Mouse (Mus musculus): ENCODE data around the gene Kdm1b.
A peak's percentile ranks its signal among the peaks of the same experiment; 100 is the strongest.

Gene Kdm1b

GRCm38 (mm10) chr13:47056781-47057180, 13.5 kb downstream of the Kdm1b start:
- DNase-seq (ENCODE audit: low read depth in 1 of 2, low spot score in 2 of 2) = no peak

DNA sequence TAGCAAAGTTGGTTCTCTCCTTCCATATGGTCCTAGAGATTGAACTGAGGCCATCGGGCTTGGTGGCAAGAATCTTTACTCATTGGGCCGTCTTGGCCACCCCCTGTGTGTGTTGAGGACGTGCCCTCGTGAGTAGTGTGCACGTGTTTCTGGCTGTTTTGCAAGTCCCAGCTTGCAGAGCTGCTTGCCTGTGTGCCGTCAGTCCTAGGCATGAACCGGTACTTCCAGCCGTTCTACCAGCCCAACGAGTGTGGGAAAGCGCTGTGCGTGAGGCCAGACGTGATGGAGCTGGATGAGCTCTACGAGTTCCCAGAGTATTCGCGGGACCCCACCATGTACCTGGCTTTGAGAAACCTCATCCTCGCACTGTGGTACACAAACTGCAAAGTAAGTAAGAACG, 19.5 kb downstream of the Kdm1b start:
- DNase-seq (ENCODE audit: low read depth in 1 of 2, low spot score in 2 of 2) = no peak

GRCm38 (mm10) chr13:47063985-47064760, 20.9 kb downstream of the Kdm1b start:
- no peak for DNase-seq (ENCODE audit: low read depth in 1 of 2, low spot score in 2 of 2)

DNA sequence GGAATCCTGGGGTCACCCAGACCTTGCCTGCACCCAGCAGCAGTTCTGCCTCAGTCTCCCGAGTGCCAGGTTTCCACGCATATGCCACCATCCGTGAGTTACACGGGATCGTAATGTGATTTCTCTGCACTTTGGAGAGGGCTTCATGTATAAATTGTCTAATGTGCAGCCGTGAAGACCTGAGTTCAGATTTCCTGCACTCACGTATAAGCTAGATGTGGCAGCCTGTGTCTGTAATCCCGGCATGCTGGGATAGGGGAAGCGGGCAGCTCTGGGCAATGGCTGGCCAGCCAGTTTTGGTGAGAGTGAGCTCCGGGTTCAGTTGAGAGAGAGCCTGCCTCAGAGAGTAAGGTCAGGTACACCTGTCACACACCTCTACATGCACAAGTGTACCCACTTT, 23.2 kb downstream of the Kdm1b start:
- DNase-seq (ENCODE audit: low read depth in 1 of 2, low spot score in 2 of 2) = no peak

- DNase-seq (ENCODE audit: low read depth in 1 of 2, low spot score in 2 of 2) = no peak
Measured at GRCm38 (mm10) chr13:47067001-47067400, 23.7 kb downstream of the Kdm1b start.

DNA sequence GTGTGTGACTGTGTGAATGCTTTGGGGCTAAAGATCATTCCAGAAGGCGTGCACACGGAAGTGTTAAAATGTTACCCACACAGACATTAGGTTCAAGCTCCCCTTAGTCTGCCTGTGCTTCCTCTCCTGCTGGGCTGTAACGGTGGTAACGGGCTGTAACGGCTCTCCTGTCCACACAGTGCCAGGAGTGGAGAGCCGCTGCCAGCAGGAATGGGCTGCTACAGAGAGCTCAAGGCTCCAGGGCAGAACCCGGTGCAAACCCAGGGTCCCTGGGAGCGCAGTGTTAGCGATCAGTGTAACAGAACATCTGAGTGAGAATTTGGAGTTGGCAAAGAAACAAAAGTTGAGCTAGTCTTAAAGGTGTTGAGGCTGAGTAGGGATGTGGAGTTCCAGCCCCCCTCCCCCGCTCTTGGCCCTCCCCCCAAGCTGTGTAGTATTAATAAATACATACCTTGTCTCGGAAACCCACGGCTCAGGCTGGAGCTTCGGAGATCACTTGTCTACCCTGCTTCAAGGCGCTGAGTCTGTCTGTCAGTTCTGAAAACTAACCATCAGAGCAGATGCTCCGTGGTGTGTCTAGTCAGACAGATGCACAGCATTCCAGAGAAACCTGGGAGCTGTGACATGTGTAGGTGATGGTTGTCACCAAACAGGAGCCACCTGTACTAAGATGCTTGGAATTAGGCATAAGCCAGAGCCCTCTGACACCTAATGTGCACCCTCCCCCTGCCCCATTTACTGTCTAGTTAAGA, 27.2 kb downstream of the Kdm1b start:
- DNase-seq (ENCODE audit: low read depth in 1 of 2, low spot score in 2 of 2) = no peak

DNA sequence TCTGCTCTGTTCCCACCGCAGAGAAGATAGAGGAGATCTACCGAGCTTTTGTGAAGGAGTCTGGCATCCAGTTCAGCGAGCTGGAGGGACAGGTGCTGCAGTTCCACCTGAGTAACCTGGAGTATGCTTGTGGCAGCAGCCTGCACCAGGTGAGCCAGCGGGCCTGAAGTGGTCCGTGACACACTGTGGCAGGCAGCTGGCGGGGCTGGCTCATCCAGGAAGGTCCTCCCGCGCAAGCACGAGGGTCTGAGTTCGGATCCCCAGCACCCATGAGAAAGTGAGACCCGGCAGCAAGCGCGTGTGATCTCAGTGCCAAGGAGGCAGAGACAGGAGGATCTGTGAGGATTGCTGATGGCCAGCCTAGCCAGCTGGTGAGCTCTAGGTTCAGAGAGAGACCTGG, 28.6 kb downstream of the Kdm1b start:
- no peak for DNase-seq (ENCODE audit: low read depth in 1 of 2, low spot score in 2 of 2)

- DNase-seq (ENCODE audit: low read depth in 1 of 2, low spot score in 2 of 2) = no peak
Measured at GRCm38 (mm10) chr13:47072484-47072883, 29.2 kb downstream of the Kdm1b start.

DNA sequence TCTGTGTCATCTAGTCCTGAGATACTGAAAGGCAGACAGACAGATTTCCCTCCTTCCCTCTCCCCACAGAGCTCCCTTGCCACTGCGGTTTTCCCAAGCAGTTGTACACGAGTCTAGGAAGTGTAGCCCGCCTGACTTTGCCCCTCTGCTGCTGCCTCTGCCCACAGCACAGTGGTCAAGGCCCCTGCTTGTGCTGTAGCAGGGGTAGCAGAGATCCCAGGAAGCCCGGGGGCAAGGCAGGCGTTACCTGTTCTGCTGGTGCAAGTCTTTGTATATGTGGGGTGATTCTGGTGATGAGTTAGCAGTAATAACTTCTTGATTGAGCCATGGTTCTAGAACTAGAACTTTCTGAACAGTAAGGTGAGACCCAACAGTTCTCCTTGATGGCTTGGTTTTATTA, 32.9 kb downstream of the Kdm1b start:
- no peak for DNase-seq (ENCODE audit: low read depth in 1 of 2, low spot score in 2 of 2)

- DNase-seq (ENCODE audit: low read depth in 1 of 2, low spot score in 2 of 2) = no peak
Measured at GRCm38 (mm10) chr13:47077367-47077766, 34.1 kb downstream of the Kdm1b start.

- DNase-seq (ENCODE audit: low read depth in 1 of 2, low spot score in 2 of 2) = no peak
Measured at GRCm38 (mm10) chr13:47078799-47079198, 35.5 kb downstream of the Kdm1b start.

- no peak for DNase-seq (ENCODE audit: low read depth in 1 of 2, low spot score in 2 of 2)
Measured at GRCm38 (mm10) chr13:47080905-47081505, 37.7 kb downstream of the Kdm1b start.

DNA sequence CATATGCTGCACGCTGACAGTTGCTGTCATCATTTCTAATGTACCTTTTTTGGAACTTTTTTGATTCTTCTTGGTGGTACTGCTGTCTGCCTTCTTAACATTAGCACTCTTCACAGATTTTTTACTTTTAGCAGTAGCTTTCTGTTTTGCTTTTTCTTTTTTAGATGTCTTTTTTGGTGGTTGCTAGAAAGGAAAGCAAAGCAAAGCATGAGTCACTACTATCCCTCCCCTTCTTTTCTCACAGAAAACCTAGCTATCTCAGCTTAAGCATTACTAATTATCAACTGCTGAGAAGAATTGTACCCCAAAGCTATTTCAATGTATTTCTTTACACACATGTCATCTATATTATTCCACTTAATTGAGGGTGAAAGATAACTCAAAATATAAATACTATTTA, 45.1 kb downstream of the Kdm1b start:
- DNase-seq (ENCODE audit: low read depth in 1 of 2, low spot score in 2 of 2) = no peak

GRCm38 (mm10) chr13:47089271-47089670, 46.0 kb downstream of the Kdm1b start:
- DNase-seq (ENCODE audit: low read depth in 1 of 2, low spot score in 2 of 2) = no peak

DNA sequence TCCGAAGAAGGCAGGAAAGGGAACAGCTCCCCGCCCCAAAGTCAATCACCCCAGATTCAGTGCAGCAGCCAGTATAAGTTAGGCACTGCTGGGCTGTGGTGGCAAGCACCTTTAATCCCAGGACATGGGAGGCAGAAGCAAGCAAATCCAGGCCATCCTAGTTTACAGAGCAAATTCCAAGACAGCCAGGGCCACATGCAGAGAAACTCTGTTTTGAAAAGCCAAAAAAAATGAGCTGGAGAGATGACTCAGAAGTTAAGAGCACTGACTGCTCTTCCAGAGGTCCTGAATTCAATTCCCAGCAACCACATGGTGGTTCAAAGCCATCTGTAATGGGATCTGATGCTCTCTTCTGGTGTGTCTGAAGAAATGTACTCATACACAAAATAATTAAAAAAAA, 50.5 kb downstream of the Kdm1b start:
- DNase-seq (ENCODE audit: low read depth in 1 of 2, low spot score in 2 of 2) = no peak

DNA sequence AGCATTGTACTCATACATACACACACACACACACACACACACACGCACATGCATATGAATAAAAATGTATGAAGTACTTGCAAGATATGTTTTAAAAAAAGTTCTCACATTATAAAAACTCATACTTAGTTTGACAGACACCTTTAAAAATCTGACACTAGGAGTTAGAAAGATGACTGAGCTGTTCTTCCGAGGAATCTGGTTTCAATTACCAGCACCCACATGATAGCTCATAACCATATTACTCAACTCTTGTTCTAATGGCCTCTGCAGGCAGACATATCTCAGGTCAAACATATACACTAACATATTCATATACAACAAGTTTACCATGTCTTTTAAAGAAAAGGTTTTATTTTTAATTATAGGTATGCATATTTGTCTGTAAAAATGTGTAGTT, 53.3 kb downstream of the Kdm1b start:
- DNase-seq (ENCODE audit: low read depth in 1 of 2, low spot score in 2 of 2) = no peak

DNA sequence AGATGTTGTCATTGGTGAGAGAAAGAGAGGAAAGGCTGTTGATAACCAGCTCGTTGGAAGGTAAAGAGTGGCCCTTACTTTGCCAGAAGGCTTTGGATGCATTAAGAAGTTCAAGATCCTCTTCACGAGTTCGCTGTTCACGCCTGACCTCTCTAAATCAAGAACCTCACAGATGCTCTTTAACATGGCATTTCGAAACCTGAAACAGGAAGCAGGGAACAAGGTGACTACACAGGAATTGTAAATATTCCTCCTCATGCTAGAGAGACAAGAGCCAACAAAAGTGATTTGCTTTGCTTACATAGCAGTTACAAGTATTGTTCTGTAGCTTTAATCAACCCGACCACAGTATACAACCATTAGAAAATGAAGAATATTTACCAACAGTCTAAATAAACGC, 56.0 kb downstream of the Kdm1b start:
- DNase-seq (ENCODE audit: low read depth in 1 of 2, low spot score in 2 of 2) = no peak

DNA sequence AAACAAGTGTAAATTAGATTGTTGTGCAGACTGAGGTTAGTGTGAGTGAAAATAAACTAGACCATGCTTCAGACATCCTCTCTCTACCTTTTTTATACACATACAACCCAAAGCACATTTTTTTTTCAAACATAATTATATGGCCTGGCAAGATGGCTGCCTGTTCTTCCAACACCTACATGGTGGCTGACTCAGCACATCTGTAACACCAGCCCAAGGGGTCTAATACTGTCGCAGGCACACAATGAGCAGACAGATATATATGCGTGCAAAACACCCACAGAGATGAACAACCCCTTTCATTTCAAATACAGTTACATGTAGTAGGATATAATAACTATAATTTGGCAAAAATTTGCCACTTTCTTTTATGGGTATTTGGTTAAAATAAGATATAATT, 57.3 kb downstream of the Kdm1b start:
- DNase-seq (ENCODE audit: low read depth in 1 of 2, low spot score in 2 of 2) = no peak

DNA sequence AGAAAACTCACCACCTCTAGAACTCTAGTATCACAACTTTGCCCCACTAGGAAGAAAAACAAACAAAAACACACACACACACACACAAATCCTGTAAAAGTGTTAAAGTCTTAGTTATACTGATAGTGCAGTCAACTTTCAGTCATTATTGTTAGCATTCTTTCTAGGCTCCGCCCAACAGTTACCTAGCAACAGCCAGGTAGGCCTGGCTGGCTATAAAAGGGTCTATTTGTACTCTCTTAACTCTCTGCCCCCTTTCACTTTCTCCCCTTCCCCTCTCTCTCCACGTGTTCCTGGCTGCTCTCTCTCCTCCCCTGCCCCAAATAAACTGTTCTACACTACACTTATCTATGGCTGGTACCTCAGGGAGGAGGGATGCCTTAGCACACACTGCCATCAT, 60.8 kb downstream of the Kdm1b start:
- no peak for DNase-seq (ENCODE audit: low read depth in 1 of 2, low spot score in 2 of 2)

DNA sequence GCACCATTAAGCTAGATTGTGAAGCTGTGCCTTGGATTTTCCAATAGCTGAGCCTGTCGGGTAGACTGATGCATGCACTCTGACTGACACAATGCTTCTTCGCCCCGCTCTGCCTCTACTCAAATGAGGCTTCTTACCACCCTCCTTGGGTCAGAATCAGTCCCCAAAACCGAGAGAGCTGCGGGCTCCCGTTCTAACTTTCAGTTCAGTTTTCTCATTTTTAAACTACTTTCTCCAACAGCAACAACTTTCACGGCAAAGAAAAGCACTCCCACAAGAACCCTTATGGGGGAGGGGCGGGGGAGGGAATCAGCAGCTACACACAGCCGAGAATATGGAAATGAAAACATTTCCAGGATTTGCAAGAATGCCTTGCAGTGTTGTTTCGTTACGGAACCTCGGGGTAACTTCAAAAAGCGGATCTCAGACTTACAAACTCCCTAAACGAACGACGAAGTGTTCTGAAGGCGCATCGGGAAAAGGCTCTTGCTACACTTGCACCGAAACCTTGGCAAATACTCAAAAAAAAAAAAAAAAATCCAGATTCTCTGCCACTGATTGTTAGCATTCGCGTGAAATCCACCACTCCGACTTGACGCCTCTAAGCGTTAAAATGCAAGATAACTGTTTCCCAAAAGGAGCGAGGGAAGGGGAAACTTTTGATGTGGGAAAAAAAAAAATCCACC, 61.7 kb downstream of the Kdm1b start:
- DNase-seq (ENCODE audit: low read depth in 1 of 2, low spot score in 2 of 2) = peak in 1 of 2 experiments; percentile 2

GRCm38 (mm10) chr13:47105711-47106579, 62.6 kb downstream of the Kdm1b start, which contains the start of gene Dek:
Dek (minus strand) TSS chr13:47106201.
- peak; percentile 45 to 72 for DNase-seq (ENCODE audit: low read depth in 1 of 2, low spot score in 2 of 2)
